In genomic region chr2:118861454-118862339, GRCm38 (mm10) we compare ENCODE assay signal across 8 mouse cellular contexts. TPM values are rescaled to one million over a fixed set of nuclear protein-coding genes. Genes with fewer than 3 reads are reported as not detected.
DNase-seq lines count a peak whose midpoint lies in the region; ATAC-seq and TF ChIP-seq lines count a peak whose summit lies in the region.

Gene Ivd (plus strand): TSS chr2:118861954.

- TF ChIP-seq POLR2A in cortical plate, adult 2 months (IDR thresholded peaks at IDR 0.05; ENCODE audit: extremely low read depth, insufficient read depth, low read length), result peak; percentile 98

- no peaks in the 10 kb centered on the region for H3K36me3 ChIP-seq in megakaryocyte, embryonic 14.5 days (replicated peaks; ENCODE audit: low read length)

- no peak for TF ChIP-seq CTCF in cortical plate, adult 2 months (IDR thresholded peaks at IDR 0.05; ENCODE audit: extremely low read depth, insufficient read depth, low read length)

- H3K9me3 ChIP-seq in megakaryocyte, embryonic 14.5 days, result no peaks in the 10 kb centered on the region

- H3K4me1 ChIP-seq in cortical plate, adult 2 months (ENCODE audit: control insufficient read depth, insufficient read depth, low read length), result no peaks in the 10 kb centered on the region
- peaks cover 28% of the 10 kb centered on the region for H3K4me1 ChIP-seq in megakaryocyte, embryonic 14.5 days

- ATAC-seq in activated CD4-positive, CD25-positive, alpha-beta regulatory T cell, adult 4 months, result peak; percentile 100

- no peak within 1 kb of the TSS; the same call in 1 of the 2 replicates for H3K27ac ChIP-seq in cortical plate, adult 2 months (ENCODE audit: insufficient read depth, low read length)

- peak; percentile 87 to 89 for DNase-seq in gastrocnemius, adult 8-10 months (ENCODE audit: low spot score in 2 of 2)
- peak; percentile 85 for DNase-seq in hindlimb bud, embryonic 11.5 days (ENCODE audit: extremely low spot score, low read depth, low spot score)
- DNase-seq in left cerebral cortex, adult 8-10 months (ENCODE audit: low spot score in 2 of 2), result peak; percentile 79 to 96
- peak; percentile 96 to 97 for DNase-seq in right cerebral cortex, postnatal 10 days (ENCODE audit: low spot score in 2 of 2)
- DNase-seq in urinary bladder, postnatal 25 days (ENCODE audit: low spot score), result peak; percentile 81

- H3K27me3 ChIP-seq in megakaryocyte, embryonic 14.5 days (replicated peaks), result peaks cover 30% of the 10 kb centered on the region

- peak within 1 kb of the TSS; percentile 44 for H3K4me3 ChIP-seq in cortical plate, adult 2 months (ENCODE audit: insufficient read depth, low read length)
- H3K4me3 ChIP-seq in megakaryocyte, embryonic 14.5 days (replicated peaks), result peak within 1 kb of the TSS; percentile 92

RNA-seq across cellular contexts. Expression of gene Ivd, which starts in this region (rescaled TPM):
- polyA plus RNA-seq in activated CD4-positive, CD25-positive, alpha-beta regulatory T cell, adult 4 months (2017; shearing (Covaris generic)), result 10 to 100 TPM; 37.3 to 58.1 TPM
- polyA plus RNA-seq in cortical plate, adult 2 months (2012; rRNA removed), result 104 and 119 TPM in 2 replicates
- total RNA-seq in gastrocnemius, adult 8-10 months (2022), result 100 to 1,000 TPM; 121 to 159 (median 140) TPM
- total RNA-seq in left cerebral cortex, adult 8-10 months (2022), result 10 to 100 TPM; 72.7 to 88.6 (median 75.3) TPM
- polyA plus RNA-seq in megakaryocyte, embryonic 14.5 days (2012; ENCODE audit: insufficient read depth, low replicate concordance), result 2.1 and 3.2 TPM in 2 replicates
